Mouse (Mus musculus): Measurements from ENCODE around the gene Cd28. TPM values are rescaled to one million over a fixed set of nuclear protein-coding genes. Genes with fewer than 3 reads are reported as not detected.

The Cd28 gene
- polyA plus RNA-seq, 1 experiment from 2014 or later, result 0.18 TPM

GRCm38 (mm10) chr1:60723555-60723954 lies 7.0 kb downstream of the Cd28 start:
- Histone ChIP-seq H3K27ac (replicated peaks) (no peak overlapping the region), H3K36me3 (no peaks in the 10 kb centered on the region), H3K9ac (replicated peaks) (no peak overlapping the region), H3K9me3 (replicated peaks) (no peaks in the 10 kb centered on the region; the same call in 1 of the 2 replicates), H3K4me1 (no peaks in the 10 kb centered on the region), H3K27me3 (replicated peaks) (no peaks in the 10 kb centered on the region), H3K4me2 (no peak overlapping the region), H3K4me3 (replicated peaks) (no peak overlapping the region)
- WGBS, result 91% methylated on average over 3 of the region's 3 CpGs
- no peak for ATAC-seq (ENCODE audit: low FRiP score)

GRCm38 (mm10) chr1:60731940-60732339 lies 15.3 kb downstream of the Cd28 start:
- no peak for ATAC-seq (ENCODE audit: low FRiP score)
- no peak overlapping the region for H3K4me2 ChIP-seq
- H3K4me3 ChIP-seq (replicated peaks), result no peak overlapping the region
- WGBS, result 85% methylated on average over 2 of the region's 2 CpGs
- H3K4me1 ChIP-seq, result peaks cover 4% of the 10 kb centered on the region; the same call in 1 of the 2 replicates
- no peak overlapping the region for H3K27ac ChIP-seq (replicated peaks)
- H3K27me3 ChIP-seq (replicated peaks), result no peaks in the 10 kb centered on the region
- H3K36me3 ChIP-seq, result no peaks in the 10 kb centered on the region
- H3K9ac ChIP-seq (replicated peaks), result no peak overlapping the region
- H3K9me3 ChIP-seq (replicated peaks), result no peaks in the 10 kb centered on the region

GRCm38 (mm10) chr1:60735072-60735907 lies 18.7 kb downstream of the Cd28 start:
- H3K27me3 ChIP-seq (replicated peaks), result no peaks in the 10 kb centered on the region
- no peak for ATAC-seq (ENCODE audit: low FRiP score)
- no peaks in the 10 kb centered on the region for H3K9me3 ChIP-seq (replicated peaks)
- H3K4me1 ChIP-seq, result peaks cover 4% of the 10 kb centered on the region; the same call in 1 of the 2 replicates
- H3K9ac ChIP-seq (replicated peaks), result no peak overlapping the region
- no peak overlapping the region for H3K4me3 ChIP-seq (replicated peaks)
- no peaks in the 10 kb centered on the region for H3K36me3 ChIP-seq
- no peak overlapping the region for H3K27ac ChIP-seq (replicated peaks)
- H3K4me2 ChIP-seq, result no peak overlapping the region
- 52% methylated on average over 12 of the region's 12 CpGs for WGBS

DNA sequence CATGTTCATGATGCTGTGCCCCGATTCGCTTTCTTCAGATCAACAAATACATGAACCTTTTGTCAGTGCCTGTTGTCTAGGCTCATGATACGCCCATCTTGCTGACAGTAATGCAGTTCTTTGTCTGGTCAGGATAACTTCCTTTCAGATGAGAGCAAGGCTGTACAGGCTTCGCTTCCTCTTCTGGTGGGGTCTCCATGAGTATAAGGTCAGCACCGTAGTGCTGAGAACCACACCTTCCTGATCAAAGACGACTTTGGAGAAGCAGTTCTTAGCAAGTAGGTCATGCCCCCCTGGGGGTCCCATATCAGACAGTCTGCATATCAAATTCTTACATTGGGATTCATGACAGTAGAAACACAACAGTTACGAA lies 19.3 kb downstream of the Cd28 start:
- H3K4me2 ChIP-seq, result no peak overlapping the region
- WGBS, result 83% methylated on average over 7 of the region's 7 CpGs
- H3K9ac ChIP-seq (replicated peaks), result no peak overlapping the region
- H3K27me3 ChIP-seq (replicated peaks), result no peaks in the 10 kb centered on the region
- H3K27ac ChIP-seq (replicated peaks), result no peak overlapping the region
- H3K4me1 ChIP-seq, result peaks cover 4% of the 10 kb centered on the region; the same call in 1 of the 2 replicates
- no peaks in the 10 kb centered on the region for H3K36me3 ChIP-seq
- no peak for ATAC-seq (ENCODE audit: low FRiP score)
- H3K9me3 ChIP-seq (replicated peaks), result no peaks in the 10 kb centered on the region
- H3K4me3 ChIP-seq (replicated peaks), result no peak overlapping the region

DNA sequence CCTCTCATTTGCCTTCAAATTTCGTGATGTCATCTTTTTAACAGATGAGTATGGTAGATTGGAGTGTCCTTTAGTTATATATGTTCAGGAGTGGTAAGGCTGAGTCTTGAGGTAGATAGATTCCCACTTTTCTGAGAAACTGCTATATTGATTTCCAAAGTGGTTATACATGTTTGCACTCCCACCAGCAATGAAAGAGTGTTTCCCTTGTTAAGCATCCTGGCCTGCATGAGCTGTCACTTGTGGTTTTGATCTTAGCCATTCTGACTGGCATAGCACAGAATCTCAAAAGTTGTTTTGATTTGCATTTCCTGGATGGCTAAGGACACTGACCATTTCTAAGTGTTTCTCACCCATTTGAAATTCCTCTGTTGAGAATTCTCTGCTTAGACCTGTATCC lies 27.7 kb downstream of the Cd28 start:
- H3K27me3 ChIP-seq (replicated peaks), result no peaks in the 10 kb centered on the region
- no peak overlapping the region for H3K9ac ChIP-seq (replicated peaks)
- no peak for ATAC-seq (ENCODE audit: low FRiP score)
- no peak overlapping the region for H3K27ac ChIP-seq (replicated peaks)
- H3K36me3 ChIP-seq, result no peaks in the 10 kb centered on the region
- H3K4me3 ChIP-seq (replicated peaks), result no peak overlapping the region
- no peaks in the 10 kb centered on the region for H3K4me1 ChIP-seq
- 75% methylated on average over 1 of the region's 1 CpGs for WGBS
- no peaks in the 10 kb centered on the region for H3K9me3 ChIP-seq (replicated peaks)
- no peak overlapping the region for H3K4me2 ChIP-seq

GRCm38 (mm10) chr1:60745664-60746063 lies 29.1 kb downstream of the Cd28 start:
- Histone ChIP-seq H3K9ac (replicated peaks) (no peak overlapping the region), H3K4me1 (no peaks in the 10 kb centered on the region), H3K4me2 (no peak overlapping the region), H3K4me3 (replicated peaks) (no peak overlapping the region), H3K27ac (replicated peaks) (no peak overlapping the region), H3K27me3 (replicated peaks) (no peaks in the 10 kb centered on the region), H3K9me3 (replicated peaks) (no peaks in the 10 kb centered on the region), H3K36me3 (no peaks in the 10 kb centered on the region)
- ATAC-seq (ENCODE audit: low FRiP score), result no peak
- 76% methylated on average over 7 of the region's 7 CpGs for WGBS

GRCm38 (mm10) chr1:60746153-60746552 lies 29.6 kb downstream of the Cd28 start:
- no peak overlapping the region for H3K9ac ChIP-seq (replicated peaks)
- H3K4me3 ChIP-seq (replicated peaks), result no peak overlapping the region
- WGBS, result 55% methylated on average over 2 of the region's 2 CpGs
- no peaks in the 10 kb centered on the region for H3K9me3 ChIP-seq (replicated peaks)
- H3K36me3 ChIP-seq, result no peaks in the 10 kb centered on the region
- no peaks in the 10 kb centered on the region for H3K4me1 ChIP-seq
- H3K4me2 ChIP-seq, result no peak overlapping the region
- no peaks in the 10 kb centered on the region for H3K27me3 ChIP-seq (replicated peaks)
- no peak overlapping the region for H3K27ac ChIP-seq (replicated peaks)
- ATAC-seq (ENCODE audit: low FRiP score), result no peak

DNA sequence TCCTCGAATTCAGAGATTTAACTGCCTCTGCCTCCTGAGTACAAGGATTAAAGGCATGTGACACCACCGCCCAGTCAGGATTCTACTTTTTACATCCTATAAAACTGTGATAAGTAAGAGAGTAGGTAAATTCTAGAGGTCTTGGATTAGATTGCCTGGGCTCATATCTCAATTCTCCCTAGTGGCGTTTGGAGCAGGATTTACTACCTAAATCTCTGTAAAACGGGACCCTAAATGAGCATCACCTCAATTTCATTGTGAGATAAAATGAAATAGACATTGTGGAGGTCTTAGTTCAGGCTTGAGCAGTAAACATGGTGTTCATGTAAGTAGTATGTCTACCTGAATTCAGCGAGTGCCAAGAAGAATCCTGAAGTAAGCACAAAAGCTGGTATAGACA lies 30.3 kb downstream of the Cd28 start:
- Histone ChIP-seq H3K4me2 (no peak overlapping the region), H3K4me1 (no peaks in the 10 kb centered on the region), H3K27ac (replicated peaks) (no peak overlapping the region), H3K27me3 (replicated peaks) (no peaks in the 10 kb centered on the region), H3K4me3 (replicated peaks) (no peak overlapping the region), H3K9ac (replicated peaks) (no peak overlapping the region), H3K9me3 (replicated peaks) (no peaks in the 10 kb centered on the region), H3K36me3 (no peaks in the 10 kb centered on the region)
- ATAC-seq (ENCODE audit: low FRiP score), result no peak
- WGBS, result 89% methylated on average over 5 of the region's 5 CpGs

DNA sequence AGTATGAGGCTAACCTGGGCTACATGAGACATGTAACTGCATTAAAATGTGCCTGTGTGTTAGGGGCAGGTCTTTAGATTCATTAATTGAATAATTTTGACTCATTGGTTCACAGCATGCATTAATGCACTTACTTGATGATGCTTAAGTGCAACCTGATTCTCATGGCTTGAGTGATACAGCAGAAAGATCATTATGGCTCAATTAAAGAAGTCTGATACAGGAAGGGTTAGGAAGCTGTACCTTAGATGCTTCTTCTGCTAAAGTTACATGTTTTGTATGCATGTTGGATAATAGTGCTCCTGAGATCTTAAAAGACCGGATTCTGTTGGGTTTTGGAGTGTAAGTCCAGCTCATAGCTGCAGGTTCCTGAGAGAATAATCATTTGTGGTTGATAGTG lies 31.7 kb downstream of the Cd28 start:
- ATAC-seq (ENCODE audit: low FRiP score), result no peak
- WGBS, result 95% methylated on average over 1 of the region's 1 CpGs
- no peak overlapping the region for H3K4me2 ChIP-seq
- H3K36me3 ChIP-seq, result no peaks in the 10 kb centered on the region
- no peaks in the 10 kb centered on the region for H3K27me3 ChIP-seq (replicated peaks)
- no peak overlapping the region for H3K4me3 ChIP-seq (replicated peaks)
- no peaks in the 10 kb centered on the region for H3K9me3 ChIP-seq (replicated peaks)
- H3K9ac ChIP-seq (replicated peaks), result no peak overlapping the region
- H3K27ac ChIP-seq (replicated peaks), result no peak overlapping the region
- H3K4me1 ChIP-seq, result no peaks in the 10 kb centered on the region

DNA sequence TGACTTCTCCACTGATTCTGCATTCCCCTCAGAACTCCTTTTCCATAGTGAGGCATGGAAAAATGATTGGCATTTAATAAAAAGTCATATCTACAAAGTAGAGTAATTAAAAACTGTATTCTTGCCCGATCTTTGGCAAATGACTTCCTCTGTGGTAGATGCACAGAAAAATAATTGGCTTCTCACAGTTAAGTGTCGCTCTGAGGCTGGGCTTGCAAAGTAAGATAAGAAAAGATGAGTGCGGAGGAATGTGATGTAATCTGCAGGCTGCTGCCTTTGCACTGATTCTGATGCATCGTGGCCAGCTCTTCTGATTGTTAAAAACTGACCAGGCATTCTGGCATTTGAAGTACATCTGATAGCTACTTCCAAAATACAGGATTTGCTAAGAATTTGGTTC lies 32.3 kb downstream of the Cd28 start:
- Histone ChIP-seq H3K4me2 (no peak overlapping the region), H3K27me3 (replicated peaks) (no peaks in the 10 kb centered on the region), H3K4me1 (no peaks in the 10 kb centered on the region), H3K27ac (replicated peaks) (no peak overlapping the region), H3K9me3 (replicated peaks) (no peaks in the 10 kb centered on the region), H3K9ac (replicated peaks) (no peak overlapping the region), H3K36me3 (no peaks in the 10 kb centered on the region), H3K4me3 (replicated peaks) (no peak overlapping the region)
- WGBS, result 88% methylated on average over 4 of the region's 4 CpGs
- no peak for ATAC-seq (ENCODE audit: low FRiP score)

GRCm38 (mm10) chr1:60749346-60749840 lies 32.8 kb downstream of the Cd28 start:
- Histone ChIP-seq H3K4me2 (no peak overlapping the region), H3K27me3 (replicated peaks) (no peaks in the 10 kb centered on the region), H3K9me3 (replicated peaks) (no peaks in the 10 kb centered on the region), H3K36me3 (no peaks in the 10 kb centered on the region), H3K9ac (replicated peaks) (no peak overlapping the region), H3K4me3 (replicated peaks) (no peak overlapping the region), H3K27ac (replicated peaks) (no peak overlapping the region), H3K4me1 (no peaks in the 10 kb centered on the region)
- ATAC-seq (ENCODE audit: low FRiP score), result no peak
- WGBS, result 87% methylated on average over 5 of the region's 5 CpGs

DNA sequence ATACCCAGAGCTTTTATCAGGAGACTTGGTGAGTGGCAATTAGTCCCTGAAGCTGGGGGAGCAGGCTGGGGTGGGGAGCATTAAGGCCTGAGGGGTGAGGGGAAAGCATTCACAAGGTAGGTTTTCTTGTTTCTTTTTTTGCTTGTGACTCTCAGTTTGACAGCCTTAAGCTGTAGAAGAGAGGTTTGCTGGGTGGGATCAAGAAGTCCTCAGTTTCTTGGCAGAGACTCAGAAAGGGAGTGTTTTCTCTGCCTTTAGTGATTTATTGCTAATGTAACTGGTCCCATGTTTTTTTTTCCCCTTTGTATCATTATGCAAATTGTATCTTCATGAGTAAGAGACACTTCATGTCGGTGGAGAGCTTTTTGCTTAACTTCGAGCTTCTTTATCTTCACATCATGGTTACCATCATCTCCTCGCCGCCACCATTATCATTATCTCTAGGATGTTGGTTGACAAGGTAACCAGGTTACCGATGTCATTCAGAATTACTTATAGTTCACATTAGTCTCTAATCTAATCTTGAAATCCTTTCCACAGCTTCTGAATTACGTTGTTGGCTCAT lies 33.7 kb downstream of the Cd28 start:
- H3K4me2 ChIP-seq, result no peak overlapping the region
- no peak overlapping the region for H3K4me3 ChIP-seq (replicated peaks)
- H3K4me1 ChIP-seq, result no peaks in the 10 kb centered on the region
- H3K36me3 ChIP-seq, result no peaks in the 10 kb centered on the region
- H3K27me3 ChIP-seq (replicated peaks), result no peaks in the 10 kb centered on the region
- no peak for ATAC-seq (ENCODE audit: low FRiP score)
- H3K9ac ChIP-seq (replicated peaks), result no peak overlapping the region
- H3K9me3 ChIP-seq (replicated peaks), result no peaks in the 10 kb centered on the region
- no peak overlapping the region for H3K27ac ChIP-seq (replicated peaks)
- WGBS, result 86% methylated on average over 6 of the region's 6 CpGs
